Mouse (Mus musculus) liver, embryonic 14.5 days (tissue): ENCODE data around the gene Cdh11. TPM values are rescaled to one million over a fixed set of nuclear protein-coding genes. Genes with fewer than 3 reads are reported as not detected.

Experiments used
- ATAC-seq: fragments of 200-750 bp; cut with Nextera tagmentation; 2 replicates; pipeline ENCODE4 v1.8.0; 2017; ENCODE audit warnings: moderate number of reproducible peaks, mild to moderate bottlenecking, moderate library complexity; ENCODE audit not compliant: insufficient read depth
- DNase-seq, 3 experiments: peaks; one replicate each; pipeline ENCODE4 v3.0.0-alpha.2; 2012 to 2013; ENCODE audit warnings: low read depth in 3 of 3, low spot score in 3 of 3
- H3K27ac ChIP-seq: fragments of 300-500 bp; sonication (generic); 2 replicates; pipeline ENCODE4 v1.5.1; 2014; ENCODE audit warnings: moderate library complexity, mild to moderate bottlenecking, control low read depth, inconsistent platforms
- H3K27me3 ChIP-seq: fragments of 300-500 bp; sonication (generic); 2 replicates; pipeline ENCODE4 v1.6.1; 2014; ENCODE audit warnings: mild to moderate bottlenecking, low read length, moderate library complexity; ENCODE audit not compliant: control insufficient read depth, insufficient read depth
- H3K36me3 ChIP-seq: fragments of 300-500 bp; sonication (generic); replicated peaks from 2 replicates; pipeline ENCODE4 v1.6.1; 2014; ENCODE audit warnings: low read depth; ENCODE audit not compliant: control insufficient read depth, insufficient read depth
- H3K4me1 ChIP-seq, 2 experiments: fragments of 200-500 bp in 1 of 2; fragments of 300-500 bp in 1 of 2; sonication (generic) in 1 of 2; replicated peaks; 2 replicates each; pipeline ENCODE4 v1.6.1; 2012 to 2014; ENCODE audit warnings: antibody characterized with exemption in 1 of 2, inconsistent platforms in 1 of 2, low read length in 1 of 2; ENCODE audit not compliant: control insufficient read depth in 2 of 2, insufficient read depth in 2 of 2
- H3K4me2 ChIP-seq: fragments of 300-500 bp; sonication (generic); 2 replicates; pipeline ENCODE4 v1.6.1; 2014; ENCODE audit warnings: low read depth, mild to moderate bottlenecking, control low read depth, moderate library complexity
- H3K4me3 ChIP-seq, 2 experiments: fragments of 200-500 bp in 1 of 2; fragments of 300-500 bp in 1 of 2; sonication (generic) in 1 of 2; 2 replicates each; pipeline ENCODE4 v1.5.1; 2012 to 2014; ENCODE audit warnings: low read depth in 2 of 2, low read length in 2 of 2, mild to moderate bottlenecking in 2 of 2, control low read depth in 1 of 2, inconsistent platforms in 1 of 2, moderate library complexity in 1 of 2; ENCODE audit not compliant: insufficient read depth in 1 of 2
- H3K9ac ChIP-seq: fragments of 300-500 bp; sonication (generic); replicated peaks from 2 replicates; pipeline ENCODE4 v1.6.1; 2014; ENCODE audit warnings: mild to moderate bottlenecking, control low read depth, moderate library complexity
- H3K9me3 ChIP-seq: fragments of 300-500 bp; sonication (generic); 2 replicates; pipeline ENCODE4 v1.6.1; 2016; ENCODE audit warnings: low read length, mixed read lengths; ENCODE audit not compliant: control insufficient read depth
- CTCF ChIP-seq: IDR thresholded peaks from 2 replicates; pipeline ENCODE4 v1.5.1; 2016; ENCODE audit warnings: antibody characterized with exemption, low read depth, control low read depth
- EP300 ChIP-seq: IDR thresholded peaks from 2 replicates; pipeline ENCODE4 v1.6.1; 2016; ENCODE audit warnings: antibody characterized with exemption, low read depth
- WGBS: fragments of 180-500 bp; shearing (Covaris S2); extraction: QIAGEN DNeasy Blood & Tissue Kit; methylation state at CpG from one replicate; pipeline ENCODE4 v1.1.7; 2014; ENCODE audit not compliant: insufficient replicate concordance; 5-methylcytosine and 5-hydroxymethylcytosine counted together
- microRNA-seq: library from miRNA; unstranded; fragments of <30 nt; microRNA quantifications from one replicate; pipeline ENCODE4, GENCODE M21; 2016
- polyA plus RNA-seq, 2 experiments: library from polyadenylated mRNA; depleted of rRNA in 1 of 2; stranded (reverse) in 1 of 2; unstranded in 1 of 2; fragments of >200 nt; fragmentation: Nextera tagmentation in 1 of 2; extraction: Ambion mirVana in 1 of 2; gene quantifications; 2 replicates each; pipeline versions ENCODE4 v1.2.1 to v1.2.3; 2012 to 2014

Gene Cdh11
- polyA plus RNA-seq, 2 experiments: 1.3 to 2.4 TPM

- no peak overlapping the region for H3K4me3 ChIP-seq
- no peaks in the 10 kb centered on the region for H3K4me1 ChIP-seq
- TF ChIP-seq EP300 (no peak), CTCF (no peak)
- no peak overlapping the region for H3K4me2 ChIP-seq
- H3K9me3 ChIP-seq: no peaks in the 10 kb centered on the region
- ATAC-seq (no peak), DNase-seq (no peak)
- no peak overlapping the region for H3K9ac ChIP-seq
- H3K27ac ChIP-seq: no peak overlapping the region
- 22% methylated on average over 4 of the region's 4 CpGs for WGBS
- H3K36me3 ChIP-seq: no peaks in the 10 kb centered on the region
- H3K27me3 ChIP-seq: no peaks in the 10 kb centered on the region
Measured at GRCm38 (mm10) chr8:102651964-102652363, 133.5 kb downstream of the Cdh11 start.

GRCm38 (mm10) chr8:102627151-102627550 lies 158.3 kb downstream of the Cdh11 start:
- Histone ChIP-seq H3K4me1 (no peaks in the 10 kb centered on the region), H3K27me3 (no peaks in the 10 kb centered on the region), H3K9me3 (no peaks in the 10 kb centered on the region), H3K36me3 (no peaks in the 10 kb centered on the region), H3K9ac (no peak overlapping the region), H3K27ac (no peak overlapping the region), H3K4me2 (no peak overlapping the region), H3K4me3 (no peak overlapping the region)
- ATAC-seq (no peak), DNase-seq (no peak)
- no peak for TF ChIP-seq EP300
- WGBS: 57% methylated on average over 3 of the region's 3 CpGs

GRCm38 (mm10) chr8:102612146-102612545 lies 173.3 kb downstream of the Cdh11 start:
- DNase-seq (no peak), ATAC-seq (no peak)
- Histone ChIP-seq H3K9me3 (no peaks in the 10 kb centered on the region), H3K9ac (no peak overlapping the region), H3K4me2 (no peak overlapping the region), H3K4me1 (no peaks in the 10 kb centered on the region), H3K27ac (no peak overlapping the region), H3K4me3 (no peak overlapping the region), H3K27me3 (no peaks in the 10 kb centered on the region), H3K36me3 (no peaks in the 10 kb centered on the region)
- no peak for TF ChIP-seq CTCF
- no peak for TF ChIP-seq EP300
- WGBS: 47% methylated on average over 4 of the region's 4 CpGs

GRCm38 (mm10) chr8:102601327-102601726 lies 184.1 kb downstream of the Cdh11 start:
- Histone ChIP-seq H3K36me3 (no peaks in the 10 kb centered on the region), H3K4me2 (no peak overlapping the region), H3K4me3 (no peak overlapping the region), H3K27me3 (no peaks in the 10 kb centered on the region), H3K9me3 (no peaks in the 10 kb centered on the region), H3K9ac (no peak overlapping the region), H3K4me1 (no peaks in the 10 kb centered on the region), H3K27ac (no peak overlapping the region)
- ATAC-seq (no peak), DNase-seq (no peak)
- 56% methylated on average over 4 of the region's 4 CpGs for WGBS
- no peak for TF ChIP-seq CTCF
- TF ChIP-seq EP300: no peak

GRCm38 (mm10) chr8:102596523-102596922 lies 188.9 kb downstream of the Cdh11 start:
- Histone ChIP-seq H3K4me3 (no peak overlapping the region), H3K9ac (no peak overlapping the region), H3K4me1 (no peaks in the 10 kb centered on the region), H3K4me2 (no peak overlapping the region), H3K36me3 (no peaks in the 10 kb centered on the region), H3K9me3 (no peaks in the 10 kb centered on the region), H3K27me3 (no peaks in the 10 kb centered on the region), H3K27ac (no peak overlapping the region)
- TF ChIP-seq EP300 (no peak), CTCF (no peak)
- DNase-seq: no peak
- no peak for ATAC-seq
- 5% methylated on average over 3 of the region's 3 CpGs for WGBS

GRCm38 (mm10) chr8:102593899-102594298 lies 191.5 kb downstream of the Cdh11 start:
- DNase-seq (no peak), ATAC-seq (no peak)
- no peaks in the 10 kb centered on the region for H3K36me3 ChIP-seq
- no peaks in the 10 kb centered on the region for H3K4me1 ChIP-seq
- H3K27ac ChIP-seq: no peak overlapping the region
- H3K9me3 ChIP-seq: no peaks in the 10 kb centered on the region
- H3K9ac ChIP-seq: no peak overlapping the region
- H3K4me3 ChIP-seq: no peak overlapping the region
- WGBS: 58% methylated on average over 6 of the region's 6 CpGs
- no peak for TF ChIP-seq CTCF
- TF ChIP-seq EP300: no peak
- H3K4me2 ChIP-seq: no peak overlapping the region
- no peaks in the 10 kb centered on the region for H3K27me3 ChIP-seq

Small RNAs within 50 kb of the gene (microRNA-seq; reads per million reads assigned to microRNA genes)
- gene Gm26301: not detected
